Mouse (Mus musculus) liver, adult 2 months (tissue): ENCODE measurements around the gene Pygm. TPM values are rescaled to one million over a fixed set of nuclear protein-coding genes. Genes with fewer than 3 reads are reported as not detected.

Source experiments
- DNase-seq: peaks from one replicate; pipeline ENCODE4 v3.0.0-alpha.2; 2011; ENCODE audit warnings: low read depth, low spot score; ENCODE audit errors: extremely low read depth
- H3K27ac ChIP-seq: fragments of 200-500 bp; replicated peaks from 2 replicates; pipeline ENCODE4 v1.5.1; 2012; ENCODE audit warnings: low read depth, mild to moderate bottlenecking, control low read depth, inconsistent platforms, low read length; ENCODE audit not compliant: insufficient read depth
- H3K27me3 ChIP-seq: fragments of 200-500 bp; 2 replicates; pipeline ENCODE4 v1.6.1; 2012; ENCODE audit warnings: mild to moderate bottlenecking, moderate library complexity, low read length, inconsistent platforms; ENCODE audit not compliant: control insufficient read depth, insufficient read depth
- H3K36me3 ChIP-seq: fragments of 200-500 bp; 2 replicates; pipeline ENCODE4 v1.6.1; 2012; ENCODE audit warnings: low read length, inconsistent platforms; ENCODE audit not compliant: control insufficient read depth, insufficient read depth
- H3K4me1 ChIP-seq: fragments of 200-500 bp; 2 replicates; pipeline ENCODE4 v1.6.1; 2011; ENCODE audit warnings: low read length; ENCODE audit not compliant: control insufficient read depth, insufficient read depth
- H3K4me3 ChIP-seq: fragments of 200-500 bp; 2 replicates; pipeline ENCODE4 v1.5.1; 2011; ENCODE audit warnings: low read depth, mild to moderate bottlenecking, control low read depth, low read length, moderate library complexity; ENCODE audit not compliant: insufficient read depth
- H3K79me2 ChIP-seq: fragments of 200-500 bp; 2 replicates; pipeline ENCODE4 v1.6.1; 2012; ENCODE audit warnings: inconsistent platforms, mild to moderate bottlenecking, low read length, moderate library complexity; ENCODE audit not compliant: control insufficient read depth, insufficient read depth
- H3K9ac ChIP-seq: fragments of 200-500 bp; 2 replicates; pipeline ENCODE4 v1.6.1; 2012; ENCODE audit warnings: low read depth, mild to moderate bottlenecking, control low read depth, inconsistent platforms, low read length
- CTCF ChIP-seq: fragments of 200-500 bp; IDR thresholded peaks from 2 replicates; pipeline ENCODE4 v1.5.1; 2011; ENCODE audit warnings: low read depth, low read length, control low read depth
- POLR2A ChIP-seq: fragments of 200-500 bp; IDR thresholded peaks from 2 replicates; pipeline ENCODE4 v1.6.1; 2011; ENCODE audit warnings: low read length, control low read depth; ENCODE audit not compliant: insufficient read depth; ENCODE audit errors: extremely low read depth
- WGBS: fragments of 180-500 bp; shearing (Covaris S2); methylation state at CpG from one replicate; pipeline ENCODE4 v1.1.7; 2018; 5-methylcytosine and 5-hydroxymethylcytosine counted together
- polyA plus RNA-seq: library from polyadenylated mRNA; depleted of rRNA; stranded (reverse); fragments of >200 nt; gene quantifications from 2 replicates; pipeline ENCODE4 v1.2.3, GENCODE M21; 2012
- total RNA-seq: library from RNA; depleted of rRNA; stranded (reverse); fragments of >200 nt; gene quantifications from 2 replicates; pipeline ENCODE4 v1.2.3, GENCODE M21; 2014

The Pygm gene
- total and polyA plus RNA-seq, 2 experiments = 1.6 to 2.3 TPM

- H3K79me2 ChIP-seq = no peaks in the 10 kb centered on the region
- DNase-seq = no peak
- WGBS = 90% methylated on average over 10 of the region's 10 CpGs
- no peaks in the 10 kb centered on the region for H3K27me3 ChIP-seq
- H3K9ac ChIP-seq = no peak overlapping the region
- no peaks in the 10 kb centered on the region for H3K36me3 ChIP-seq
- H3K4me3 ChIP-seq = no peak overlapping the region
- H3K4me1 ChIP-seq = peaks cover 6% of the 10 kb centered on the region; the same call in 1 of the 2 replicates
- TF ChIP-seq POLR2A (no peak), CTCF (no peak)
- no peak overlapping the region for H3K27ac ChIP-seq
Measured at GRCm38 (mm10) chr19:6403869-6404268, 19.7 kb downstream of the Pygm start.

- no peak overlapping the region for H3K27ac ChIP-seq
- H3K4me3 ChIP-seq = no peak overlapping the region
- no peak overlapping the region for H3K9ac ChIP-seq
- TF ChIP-seq CTCF (no peak), POLR2A (no peak)
- H3K36me3 ChIP-seq = no peaks in the 10 kb centered on the region
- no peaks in the 10 kb centered on the region for H3K79me2 ChIP-seq
- H3K27me3 ChIP-seq = no peaks in the 10 kb centered on the region
- H3K4me1 ChIP-seq = peaks cover 6% of the 10 kb centered on the region; the same call in 1 of the 2 replicates
- 78% methylated on average over 10 of the region's 10 CpGs for WGBS
- no peak for DNase-seq
Measured at GRCm38 (mm10) chr19:6405433-6405832, 21.2 kb downstream of the Pygm start.

- no peak overlapping the region for H3K9ac ChIP-seq
- no peak overlapping the region for H3K27ac ChIP-seq
- H3K4me3 ChIP-seq = no peak overlapping the region
- no peaks in the 10 kb centered on the region for H3K79me2 ChIP-seq
- H3K27me3 ChIP-seq = no peaks in the 10 kb centered on the region
- TF ChIP-seq CTCF (no peak), POLR2A (no peak)
- WGBS = 96% methylated on average over 8 of the region's 8 CpGs
- no peaks in the 10 kb centered on the region for H3K36me3 ChIP-seq
- peaks cover 6% of the 10 kb centered on the region; the same call in 1 of the 2 replicates for H3K4me1 ChIP-seq
- DNase-seq = no peak
Measured at GRCm38 (mm10) chr19:6407109-6407508, 22.9 kb downstream of the Pygm start.

- no peaks in the 10 kb centered on the region for H3K36me3 ChIP-seq
- no peaks in the 10 kb centered on the region for H3K79me2 ChIP-seq
- peak; percentile 77 for DNase-seq
- H3K9ac ChIP-seq = no peak overlapping the region
- no peak overlapping the region for H3K27ac ChIP-seq
- no peak overlapping the region for H3K4me3 ChIP-seq
- no peak for TF ChIP-seq POLR2A
- TF ChIP-seq CTCF = no peak
- peaks cover 6% of the 10 kb centered on the region; the same call in 1 of the 2 replicates for H3K4me1 ChIP-seq
- WGBS = 50% methylated on average over 16 of the region's 16 CpGs
- H3K27me3 ChIP-seq = no peaks in the 10 kb centered on the region
Measured at GRCm38 (mm10) chr19:6407816-6408510, 23.8 kb downstream of the Pygm start.

- 68% methylated on average over 8 of the region's 8 CpGs for WGBS
- Histone ChIP-seq H3K36me3 (no peaks in the 10 kb centered on the region), H3K4me3 (no peak overlapping the region), H3K79me2 (no peaks in the 10 kb centered on the region), H3K9ac (no peak overlapping the region), H3K4me1 (peaks cover 6% of the 10 kb centered on the region; the same call in 1 of the 2 replicates), H3K27ac (no peak overlapping the region), H3K27me3 (no peaks in the 10 kb centered on the region)
- TF ChIP-seq CTCF (no peak), POLR2A (no peak)
- DNase-seq = peak; percentile 37
Measured at GRCm38 (mm10) chr19:6408749-6409148, 24.6 kb downstream of the Pygm start.

- no peaks in the 10 kb centered on the region for H3K79me2 ChIP-seq
Measured at GRCm38 (mm10) chr19:6409176-6409575, 25.0 kb downstream of the Pygm start.

More at GRCm38 (mm10) chr19:6409176-6409575, 25.0 kb downstream of the Pygm start:
- Histone ChIP-seq H3K9ac (no peak overlapping the region), H3K4me1 (peaks cover 6% of the 10 kb centered on the region; the same call in 1 of the 2 replicates), H3K27ac (no peak overlapping the region), H3K27me3 (no peaks in the 10 kb centered on the region), H3K4me3 (no peak overlapping the region), H3K36me3 (no peaks in the 10 kb centered on the region)
- 59% methylated on average over 5 of the region's 5 CpGs for WGBS
- no peak for TF ChIP-seq POLR2A
- TF ChIP-seq CTCF = no peak
- no peak for DNase-seq
